Mouse (Mus musculus) testis, postnatal 14 days (tissue): ENCODE data around the gene Nme9.

Experiments
- DNase-seq: peaks from one replicate; pipeline ENCODE4 v3.0.0; 2021; ENCODE audit warnings: low spot score

The Nme9 gene

DNA sequence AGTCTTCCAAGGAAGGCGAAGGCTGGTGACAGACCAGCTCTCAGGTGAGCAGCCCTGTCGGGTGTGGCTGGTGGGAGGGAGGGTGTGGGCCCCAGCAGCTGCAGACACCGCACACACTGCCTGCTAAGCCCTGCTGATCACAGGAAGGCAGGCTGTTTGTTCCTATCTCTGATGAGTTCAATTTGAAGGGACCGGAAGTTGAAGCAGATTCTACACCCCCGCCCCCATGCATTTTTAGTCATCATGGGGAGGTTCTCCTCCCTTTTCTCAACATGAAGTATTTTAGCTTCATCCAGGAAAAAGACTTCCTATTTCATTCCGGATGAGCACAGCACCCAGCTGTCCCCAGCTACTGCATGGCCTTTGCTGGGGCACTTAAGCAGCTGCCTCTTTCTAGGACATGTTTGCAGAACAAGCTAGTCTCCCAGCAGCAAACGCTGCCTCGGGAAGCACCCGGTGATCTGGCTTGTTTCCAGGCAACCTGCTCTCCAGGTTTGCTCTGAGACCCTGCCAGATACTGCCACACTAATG is 28.0 kb downstream of the Nme9 start:
- no peak for DNase-seq

DNA sequence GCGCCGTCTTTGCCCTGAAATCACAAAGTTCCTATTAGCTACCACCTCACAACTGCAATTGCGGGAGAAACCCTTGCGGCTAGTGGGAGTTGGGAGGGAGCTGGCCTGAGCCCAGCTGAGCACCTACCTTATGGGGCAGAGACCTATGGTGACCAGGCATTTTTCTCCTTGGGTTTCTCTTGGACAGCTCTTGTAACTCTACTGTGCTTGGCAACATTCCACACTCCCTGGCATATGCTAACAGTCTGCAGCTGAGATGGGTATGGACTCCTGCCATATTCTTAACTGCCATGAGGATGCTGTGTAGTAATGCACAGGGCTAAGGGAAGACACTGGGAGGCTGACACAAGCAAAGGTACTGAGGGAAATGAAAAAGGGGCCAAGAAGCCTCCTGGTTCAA is 29.5 kb downstream of the Nme9 start:
- no peak for DNase-seq

DNA sequence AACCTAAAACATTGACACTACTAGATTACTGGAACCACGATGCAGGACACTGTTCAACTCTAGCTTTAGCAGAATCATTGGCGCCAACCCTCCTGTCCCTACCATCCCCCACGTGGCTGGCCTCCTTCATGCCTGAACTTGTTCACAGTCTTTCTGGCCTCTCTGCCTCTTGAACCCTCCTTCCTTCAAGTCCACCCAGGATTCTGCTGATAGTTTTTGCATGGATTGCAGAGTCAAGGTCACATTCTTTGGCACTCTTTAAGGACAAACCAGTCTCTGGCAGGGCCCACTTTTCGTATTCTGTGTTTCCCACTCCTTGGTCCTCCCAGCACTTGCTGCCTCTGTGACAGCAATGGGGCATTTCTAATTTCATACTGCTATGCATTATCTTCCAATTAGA is 31.9 kb downstream of the Nme9 start:
- peak; percentile 31 for DNase-seq

DNA sequence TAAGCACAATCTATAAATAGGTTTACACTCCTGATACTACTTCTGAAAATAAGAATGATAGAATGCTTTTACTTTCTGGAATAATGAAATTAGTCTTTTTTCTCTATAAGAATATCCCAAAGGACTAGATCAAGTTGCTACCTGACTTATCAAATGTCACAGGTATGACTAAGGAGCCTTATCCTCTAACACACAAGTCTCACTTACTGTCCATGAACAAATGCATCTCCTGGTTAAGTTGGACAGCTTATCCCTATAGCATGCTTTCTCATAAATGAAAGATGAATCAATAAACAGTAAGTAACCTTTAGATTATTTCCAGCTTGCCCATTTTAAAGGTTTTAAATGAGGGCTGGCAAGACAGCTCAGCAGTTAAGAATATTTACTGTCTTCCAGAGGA is 33.4 kb downstream of the Nme9 start:
- no peak for DNase-seq

DNA sequence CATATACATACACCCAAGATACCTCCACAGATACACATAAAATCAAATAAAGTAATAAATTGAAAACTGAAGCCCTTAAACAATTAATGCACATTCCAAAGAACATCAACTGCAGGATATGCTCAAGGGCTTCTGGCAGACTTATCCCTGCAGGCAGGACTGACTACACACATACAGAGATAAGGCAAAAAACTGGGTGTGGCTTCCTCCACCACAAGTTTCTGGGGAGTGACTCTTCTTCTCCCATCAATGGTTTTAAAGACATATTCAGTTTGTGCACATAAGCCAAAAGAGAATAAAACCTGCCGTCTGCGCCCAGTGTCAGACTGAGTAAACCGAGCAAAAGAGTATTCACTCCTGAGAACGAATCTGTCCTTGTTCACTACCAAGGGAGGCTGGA is 33.9 kb downstream of the Nme9 start:
- no peak for DNase-seq

DNA sequence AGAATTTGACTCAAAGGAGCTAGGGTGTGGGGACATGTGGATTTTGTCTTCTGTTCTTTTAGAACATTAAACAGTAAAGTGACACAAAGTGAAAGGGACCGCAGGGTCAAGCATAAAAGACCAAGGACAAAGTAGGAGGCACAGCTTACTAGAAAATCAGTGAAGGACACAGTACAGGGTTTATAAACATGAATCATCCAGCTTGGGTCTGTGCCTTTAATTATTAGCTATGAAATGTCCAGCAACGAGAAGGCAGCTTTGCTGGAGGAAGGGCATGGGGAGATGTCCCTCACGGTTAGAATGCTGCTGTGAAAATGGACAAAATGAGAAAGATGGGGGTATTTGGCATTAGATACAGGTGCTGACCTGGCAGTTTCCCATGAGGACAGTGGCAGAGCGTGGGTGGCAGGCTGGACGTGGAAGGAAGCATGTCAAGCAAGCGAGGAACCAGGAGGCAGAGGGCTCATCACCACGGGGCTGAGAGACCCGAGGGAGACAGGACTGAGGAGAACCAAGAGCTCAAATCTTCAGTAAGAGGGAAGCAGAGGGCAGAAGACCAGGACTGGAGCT is 35.9 kb downstream of the Nme9 start:
- no peak for DNase-seq

DNA sequence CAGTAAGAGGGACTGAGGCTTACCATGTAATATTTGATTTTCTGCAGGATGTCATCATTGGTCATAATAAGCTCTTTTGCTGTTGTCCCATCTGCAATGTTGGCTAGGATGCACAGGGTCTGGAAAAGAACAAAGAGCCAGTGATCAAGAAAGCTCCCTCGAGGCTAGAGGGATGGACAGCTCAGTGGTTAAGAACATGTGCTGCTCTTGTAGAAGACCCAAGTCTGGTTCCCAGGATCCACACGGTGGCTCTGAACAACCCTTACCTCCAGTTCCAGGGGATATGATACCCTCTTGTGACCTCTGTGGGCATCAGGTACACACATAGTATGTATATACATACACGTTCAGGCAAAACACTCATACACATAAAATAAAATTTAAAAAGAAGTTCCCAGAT is 36.6 kb downstream of the Nme9 start:
- DNase-seq, result no peak

DNA sequence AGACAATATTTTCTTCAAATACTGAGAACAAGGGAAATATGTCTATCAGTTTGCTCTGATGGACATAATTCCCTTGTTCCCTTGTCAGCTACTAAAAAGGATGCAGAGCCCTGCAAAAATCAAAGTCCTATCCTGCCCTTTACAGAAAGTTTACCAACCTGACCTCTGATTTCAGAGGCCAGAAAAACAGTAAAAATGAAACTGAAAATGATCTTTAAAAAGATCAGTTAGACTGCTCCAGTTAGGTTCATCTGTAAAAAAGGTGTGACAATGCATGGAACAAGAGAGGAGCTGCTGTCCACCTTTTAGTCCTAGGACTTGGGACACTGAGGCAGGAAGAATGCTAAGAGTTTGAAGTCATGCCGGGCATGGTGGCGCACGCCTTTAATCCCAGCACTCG is 39.8 kb downstream of the Nme9 start:
- DNase-seq, result no peak

DNA sequence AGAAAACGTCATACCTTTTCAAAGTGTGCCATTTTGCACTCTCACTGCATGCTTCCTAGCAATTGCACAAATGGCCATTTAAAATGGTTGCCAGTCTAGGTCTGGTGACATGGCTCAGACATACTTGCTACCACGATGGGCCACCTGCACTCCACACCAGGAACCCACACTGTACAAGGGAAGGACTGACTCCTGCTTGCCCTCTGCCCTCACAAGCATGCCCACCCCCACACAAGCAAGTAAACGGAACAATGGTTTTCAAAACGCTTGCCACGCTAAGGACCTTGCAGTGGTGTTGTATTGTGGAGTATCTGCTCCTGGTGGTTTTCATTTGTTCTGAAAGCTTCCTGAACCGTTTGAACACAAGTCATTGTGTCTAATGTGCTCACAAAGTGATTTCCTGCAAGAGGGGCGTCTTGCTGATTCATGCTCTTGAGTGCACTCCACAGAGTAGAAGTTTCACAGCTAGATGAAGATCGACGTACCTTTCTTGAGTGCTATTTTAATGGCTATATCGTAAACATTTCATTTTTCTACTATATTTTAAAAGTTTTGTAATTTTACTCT is 41.4 kb downstream of the Nme9 start:
- no peak for DNase-seq

DNA sequence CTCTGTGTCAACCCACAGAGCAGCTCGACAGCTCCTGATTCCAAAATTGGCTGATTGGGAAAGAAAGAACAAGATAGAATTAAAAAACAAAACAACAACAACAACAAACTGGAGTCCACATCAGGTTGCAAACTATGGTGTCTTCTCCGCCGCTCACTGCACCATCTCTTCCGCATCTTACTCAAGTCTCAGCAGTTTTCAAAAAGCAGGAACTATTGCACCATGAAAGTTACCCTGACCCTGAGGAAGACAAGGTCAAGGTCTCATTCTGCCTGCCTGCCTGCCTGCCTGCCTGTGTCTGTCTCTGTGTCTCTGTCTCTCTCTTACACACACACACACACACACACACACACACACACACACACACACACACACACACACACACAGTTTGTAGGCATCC is 48.1 kb downstream of the Nme9 start:
- DNase-seq, result no peak

DNA sequence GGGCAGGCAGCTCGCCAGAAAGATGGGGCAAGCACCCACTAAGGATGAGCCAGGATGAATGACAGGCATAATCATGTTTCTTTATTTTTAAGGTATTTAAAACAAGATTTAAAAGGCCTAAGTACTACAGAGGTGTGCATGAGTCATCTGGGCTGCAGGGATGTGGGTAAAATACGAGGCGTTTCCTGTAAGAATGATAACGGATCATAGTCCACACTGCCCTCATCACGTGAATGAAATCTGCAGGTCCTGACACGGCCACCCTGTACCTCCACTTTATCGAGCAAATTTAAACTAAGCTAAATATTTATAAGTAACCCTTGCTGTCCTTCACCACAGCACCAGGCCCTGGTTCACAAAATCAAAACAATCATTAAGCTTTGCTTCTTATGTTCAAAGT is 54.6 kb downstream of the Nme9 start:
- no peak for DNase-seq
